Mouse (Mus musculus): ENCODE data around the gene Cyyr1. TPM values are rescaled to one million over a fixed set of nuclear protein-coding genes. Genes with fewer than 3 reads are reported as not detected.

Cyyr1 gene
- polyA plus RNA-seq (2012; ENCODE audit: low replicate concordance), result 0.07 and 0.44 TPM in 2 replicates

GRCm38 (mm10) chr16:85553297-85553696 lies at the start of gene Cyyr1:
TSS of gene Cyyr1 (minus strand) at chr16:85553397.

Other genes with a start within 250 kb of the Cyyr1 start
- gene Adamts1, start 249.7 kb upstream of the Cyyr1 start, polyA plus RNA-seq (2012; ENCODE audit: low replicate concordance), result 0.05 and 0.17 TPM in 2 replicates